Mouse (Mus musculus) heart, embryonic 12.5 days (tissue): ENCODE results near the gene Dip2c. TPM values are rescaled to one million over a fixed set of nuclear protein-coding genes. Genes with fewer than 3 reads are reported as not detected.

Source experiments
- ATAC-seq: fragments of 200-750 bp; cut with Nextera tagmentation; 2 replicates; pipeline ENCODE4 v1.8.0; 2017; ENCODE audit warnings: moderate TSS enrichment, moderate library complexity; ENCODE audit not compliant: insufficient number of reproducible peaks, low FRiP score
- H3K27ac ChIP-seq: fragments of 300-500 bp; sonication (generic); 2 replicates; pipeline ENCODE4 v1.5.1; 2016; ENCODE audit warnings: mild to moderate bottlenecking, moderate library complexity; ENCODE audit not compliant: poor library complexity, severe bottlenecking
- H3K27me3 ChIP-seq: fragments of 300-500 bp; sonication (generic); replicated peaks from 2 replicates; pipeline ENCODE4 v1.6.1; 2016; ENCODE audit warnings: mild to moderate bottlenecking, moderate library complexity
- H3K36me3 ChIP-seq: fragments of 300-500 bp; sonication (generic); 2 replicates; pipeline ENCODE4 v1.6.1; 2016; ENCODE audit warnings: mild to moderate bottlenecking, moderate library complexity
- H3K4me1 ChIP-seq: fragments of 300-500 bp; sonication (generic); replicated peaks from 2 replicates; pipeline ENCODE4 v1.6.1; 2016; ENCODE audit warnings: mild to moderate bottlenecking
- H3K4me2 ChIP-seq: fragments of 300-500 bp; sonication (generic); 2 replicates; pipeline ENCODE4 v1.6.1; 2016; ENCODE audit warnings: mild to moderate bottlenecking, moderate library complexity
- H3K4me3 ChIP-seq: fragments of 300-500 bp; sonication (generic); 2 replicates; pipeline ENCODE4 v1.5.1; 2016; ENCODE audit warnings: mild to moderate bottlenecking
- H3K9ac ChIP-seq: fragments of 300-500 bp; sonication (generic); 2 replicates; pipeline ENCODE4 v1.6.1; 2016; ENCODE audit warnings: mild to moderate bottlenecking, moderate library complexity
- H3K9me3 ChIP-seq: fragments of 300-500 bp; sonication (generic); replicated peaks from 2 replicates; pipeline ENCODE4 v1.6.1; 2016; ENCODE audit warnings: mild to moderate bottlenecking, moderate library complexity
- WGBS: fragments of 180-500 bp; shearing (Covaris S2); methylation state at CpG from one replicate; pipeline ENCODE4 v1.1.7; 2016; 5-methylcytosine and 5-hydroxymethylcytosine counted together
- polyA plus RNA-seq: library from polyadenylated mRNA; unstranded; fragments of >200 nt; fragmentation: Nextera tagmentation; extraction: Ambion mirVana; gene quantifications from 2 replicates; pipeline ENCODE4 v1.2.1, GENCODE M21; 2016

Gene Dip2c
- polyA plus RNA-seq, 1 experiment from 2014 or later: 8.4 TPM

DNA sequence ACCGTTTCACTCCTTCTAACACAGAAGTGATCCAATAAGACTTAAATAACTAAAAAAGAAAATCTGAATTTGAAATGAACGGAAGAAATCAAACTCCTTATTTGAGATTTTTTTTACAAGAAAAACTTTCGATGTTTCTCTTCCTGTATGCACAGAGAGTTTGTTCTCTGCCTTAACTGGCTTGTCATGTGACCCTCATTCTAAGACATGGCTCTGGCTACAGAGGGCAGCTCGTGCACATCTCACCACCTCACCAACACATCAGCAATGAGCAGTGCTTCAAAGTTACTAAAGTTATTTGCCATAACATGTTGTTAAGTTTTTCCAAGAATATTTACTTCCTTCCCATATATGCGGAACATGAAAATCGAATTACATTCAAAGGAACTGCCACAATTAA, 418.3 kb downstream of the Dip2c start:
- Histone ChIP-seq H3K27ac (no peak overlapping the region), H3K36me3 (peaks cover 74% of the 10 kb centered on the region), H3K4me2 (no peak overlapping the region), H3K27me3 (no peaks in the 10 kb centered on the region), H3K4me3 (no peak overlapping the region), H3K4me1 (no peaks in the 10 kb centered on the region), H3K9ac (no peak overlapping the region), H3K9me3 (no peaks in the 10 kb centered on the region)
- ATAC-seq: no peak
- 89% methylated on average over 6 of the region's 6 CpGs for WGBS

DNA sequence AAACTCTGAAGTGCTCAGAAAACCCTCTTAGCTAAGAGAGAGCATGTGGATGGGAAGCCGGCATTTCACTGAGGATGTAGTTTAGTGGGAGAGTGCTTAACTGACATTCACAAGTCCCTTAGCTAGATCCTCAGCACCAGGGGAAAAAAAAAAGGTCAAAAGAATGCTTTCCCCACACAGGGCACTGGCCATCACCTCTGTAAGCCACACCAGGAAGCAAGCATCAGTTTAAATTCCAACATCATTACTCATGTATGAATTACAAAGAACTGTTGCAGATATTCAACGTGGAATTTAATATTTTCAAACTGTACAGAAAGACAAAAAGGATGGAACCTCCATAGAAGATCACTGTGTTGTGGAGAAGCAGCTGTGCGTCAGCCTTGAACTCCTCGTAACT, 419.1 kb downstream of the Dip2c start:
- no peak overlapping the region for H3K4me3 ChIP-seq
- H3K36me3 ChIP-seq: peaks cover 68% of the 10 kb centered on the region
- H3K4me1 ChIP-seq: no peaks in the 10 kb centered on the region
- no peak overlapping the region for H3K4me2 ChIP-seq
- WGBS: 84% methylated on average over 4 of the region's 4 CpGs
- H3K27ac ChIP-seq: no peak overlapping the region
- no peaks in the 10 kb centered on the region for H3K9me3 ChIP-seq
- H3K27me3 ChIP-seq: no peaks in the 10 kb centered on the region
- no peak for ATAC-seq
- H3K9ac ChIP-seq: no peak overlapping the region

DNA sequence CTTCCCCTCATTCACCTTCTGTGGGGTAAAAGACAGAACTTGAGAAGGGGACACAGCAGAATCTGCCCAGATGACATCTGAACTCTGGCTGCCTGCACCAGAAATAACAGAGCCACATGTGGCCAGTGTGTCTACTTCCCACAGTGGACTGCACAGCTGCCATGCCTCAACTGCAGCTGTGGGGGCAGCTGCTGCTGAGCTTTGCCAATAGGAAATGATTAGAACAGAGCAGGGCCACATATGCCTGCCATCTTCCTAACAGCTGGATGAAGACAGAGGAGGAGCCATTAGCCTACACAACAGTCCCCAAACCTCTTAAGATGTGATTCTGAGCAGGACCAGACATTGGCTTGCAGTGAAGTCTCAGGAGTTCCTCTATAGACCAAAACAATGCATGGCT, 419.5 kb downstream of the Dip2c start:
- no peak overlapping the region for H3K27ac ChIP-seq
- H3K4me3 ChIP-seq: no peak overlapping the region
- no peaks in the 10 kb centered on the region for H3K27me3 ChIP-seq
- H3K9ac ChIP-seq: no peak overlapping the region
- H3K4me1 ChIP-seq: 0 out of 2 replicates have a peak, but pooled peaks cover 3% of the 10 kb centered on the region
- H3K4me2 ChIP-seq: no peak overlapping the region
- no peak for ATAC-seq
- no peaks in the 10 kb centered on the region for H3K9me3 ChIP-seq
- peaks cover 64% of the 10 kb centered on the region for H3K36me3 ChIP-seq

DNA sequence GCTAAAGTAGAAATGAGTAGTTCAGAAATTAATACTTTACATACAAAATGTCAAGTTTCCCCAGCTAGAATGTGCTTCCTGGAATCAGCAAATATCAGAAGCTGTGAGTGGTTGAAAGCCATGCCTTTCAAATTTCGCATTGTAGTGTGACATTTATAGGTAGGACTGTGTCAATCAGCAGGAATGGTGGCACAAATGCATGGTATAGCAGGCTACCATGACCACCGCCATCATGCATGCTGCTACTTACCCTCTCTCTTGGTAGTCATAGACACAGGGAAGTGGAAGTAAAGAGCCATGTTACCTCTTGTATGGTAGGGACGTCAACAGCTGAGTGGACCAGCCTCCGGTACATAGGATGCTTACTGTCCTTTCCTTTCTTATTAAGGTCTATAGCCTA, 421.0 kb downstream of the Dip2c start:
- WGBS: 90% methylated on average over 4 of the region's 4 CpGs
- no peak overlapping the region for H3K4me3 ChIP-seq
- no peaks in the 10 kb centered on the region for H3K9me3 ChIP-seq
- peaks cover 18% of the 10 kb centered on the region for H3K4me1 ChIP-seq
- H3K27ac ChIP-seq: no peak overlapping the region
- peaks cover 51% of the 10 kb centered on the region for H3K36me3 ChIP-seq
- H3K9ac ChIP-seq: no peak overlapping the region
- H3K4me2 ChIP-seq: no peak overlapping the region
- ATAC-seq: no peak
- no peaks in the 10 kb centered on the region for H3K27me3 ChIP-seq

DNA sequence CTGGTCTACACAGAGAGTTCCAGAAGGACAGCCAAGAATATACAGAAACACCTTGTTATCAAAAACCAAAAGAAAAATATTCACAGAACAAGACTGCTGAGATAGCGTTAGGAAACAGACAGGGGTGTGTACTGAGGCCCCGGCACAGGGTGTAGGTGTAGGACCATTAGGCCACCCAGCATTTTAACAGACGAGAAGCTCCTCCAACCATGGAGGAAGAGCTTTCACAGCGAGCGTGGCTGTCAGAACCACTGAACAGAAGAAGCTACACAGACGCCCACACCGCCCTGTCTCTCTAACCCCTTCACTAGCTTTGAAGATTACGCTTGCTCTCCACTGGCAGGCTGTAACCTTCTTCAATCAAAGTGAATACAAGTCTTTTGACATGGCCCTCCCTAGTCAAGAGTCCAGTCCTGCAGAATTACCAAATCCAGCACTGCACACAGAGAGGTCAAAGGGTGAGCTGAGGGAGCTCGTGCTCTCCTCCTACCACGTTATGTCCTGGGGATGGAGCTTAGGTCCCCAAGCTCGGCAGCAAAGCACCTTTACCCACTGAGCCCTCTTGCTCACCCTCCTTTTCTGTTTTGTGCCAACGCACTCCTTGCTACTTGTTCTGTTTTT, 426.4 kb downstream of the Dip2c start:
- peak; percentile 15; the same call in 1 of the 2 replicates for ATAC-seq
- WGBS: 53% methylated on average over 12 of the region's 12 CpGs
- Histone ChIP-seq H3K4me1 (peaks cover 26% of the 10 kb centered on the region), H3K27me3 (no peaks in the 10 kb centered on the region), H3K9me3 (no peaks in the 10 kb centered on the region), H3K36me3 (peaks cover 20% of the 10 kb centered on the region), H3K4me2 (no peak overlapping the region), H3K4me3 (no peak overlapping the region), H3K27ac (no peak overlapping the region), H3K9ac (no peak overlapping the region)

DNA sequence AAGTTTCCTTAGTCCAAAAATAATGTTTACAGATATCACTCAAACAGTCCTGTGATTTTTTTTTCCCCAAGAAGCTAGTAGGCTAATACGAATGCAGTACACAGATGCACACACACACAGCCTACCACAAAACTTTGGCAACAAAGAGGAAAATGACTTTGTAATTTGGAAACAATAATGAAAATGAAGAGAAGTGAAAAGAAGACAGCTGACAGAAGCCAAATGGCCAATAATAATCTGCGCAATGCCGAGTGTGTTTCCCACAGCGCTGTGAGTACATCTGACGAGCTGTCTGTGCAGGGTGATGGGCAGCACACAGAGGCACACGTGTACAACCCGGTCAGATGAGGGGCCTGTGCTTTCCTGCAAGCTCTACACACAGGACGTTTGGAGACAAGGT, 430.4 kb downstream of the Dip2c start:
- WGBS: 91% methylated on average over 8 of the region's 8 CpGs
- H3K9ac ChIP-seq: no peak overlapping the region

DNA sequence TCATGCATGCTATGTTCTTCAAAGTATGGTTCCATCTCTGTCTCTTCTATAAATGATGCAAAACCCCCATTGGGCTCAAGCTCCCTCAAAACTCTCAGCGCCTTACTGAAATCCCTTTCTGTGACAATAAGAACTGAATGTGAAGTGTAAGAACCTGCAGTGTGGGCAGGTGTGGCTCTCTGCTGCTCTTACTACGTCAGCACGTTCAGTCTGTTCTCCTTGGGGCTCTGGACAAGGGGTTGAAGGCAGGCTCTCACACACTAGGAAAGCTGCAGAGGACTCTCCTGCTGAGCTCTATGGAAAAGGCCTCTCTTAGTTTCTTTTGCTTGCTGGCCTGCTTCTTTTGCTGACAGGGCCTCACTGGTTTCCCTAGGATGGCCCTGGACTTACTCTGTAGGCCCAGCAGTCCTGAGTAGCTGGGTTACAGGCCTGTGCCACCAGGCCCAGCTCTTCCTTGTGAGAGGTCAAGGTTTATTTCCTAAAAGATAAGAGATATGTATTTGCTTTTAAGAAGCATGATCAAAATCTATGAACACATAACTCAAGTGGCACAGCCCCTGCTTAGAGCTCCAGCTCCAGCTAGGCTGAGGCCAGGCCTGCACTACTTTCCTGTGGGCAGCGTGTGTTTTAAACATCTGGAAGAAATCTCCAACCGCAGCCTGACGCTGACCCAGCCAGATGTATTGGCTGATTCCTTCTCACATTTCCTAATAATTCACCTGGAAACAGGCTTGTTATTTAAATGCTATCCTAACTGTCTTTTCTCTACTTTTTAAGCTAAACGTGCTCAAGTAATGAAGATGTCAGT, 432.3 kb downstream of the Dip2c start:
- H3K27ac ChIP-seq: no peak overlapping the region
- H3K4me1 ChIP-seq: peaks cover 3% of the 10 kb centered on the region
- H3K9me3 ChIP-seq: no peaks in the 10 kb centered on the region
- 84% methylated on average over 7 of the region's 7 CpGs for WGBS
- peaks cover 28% of the 10 kb centered on the region for H3K36me3 ChIP-seq
- no peak overlapping the region for H3K4me2 ChIP-seq
- no peak overlapping the region for H3K9ac ChIP-seq
- H3K4me3 ChIP-seq: no peak overlapping the region
- no peak for ATAC-seq
- no peaks in the 10 kb centered on the region for H3K27me3 ChIP-seq

More for the DNA sequence above, 430.4 kb downstream of the Dip2c start:
- peaks cover 14% of the 10 kb centered on the region for H3K4me1 ChIP-seq
- H3K27me3 ChIP-seq: no peaks in the 10 kb centered on the region
- no peaks in the 10 kb centered on the region for H3K9me3 ChIP-seq
- no peak overlapping the region for H3K27ac ChIP-seq
- H3K4me2 ChIP-seq: no peak overlapping the region
- H3K4me3 ChIP-seq: no peak overlapping the region
- no peak for ATAC-seq
- peaks cover 28% of the 10 kb centered on the region for H3K36me3 ChIP-seq

DNA sequence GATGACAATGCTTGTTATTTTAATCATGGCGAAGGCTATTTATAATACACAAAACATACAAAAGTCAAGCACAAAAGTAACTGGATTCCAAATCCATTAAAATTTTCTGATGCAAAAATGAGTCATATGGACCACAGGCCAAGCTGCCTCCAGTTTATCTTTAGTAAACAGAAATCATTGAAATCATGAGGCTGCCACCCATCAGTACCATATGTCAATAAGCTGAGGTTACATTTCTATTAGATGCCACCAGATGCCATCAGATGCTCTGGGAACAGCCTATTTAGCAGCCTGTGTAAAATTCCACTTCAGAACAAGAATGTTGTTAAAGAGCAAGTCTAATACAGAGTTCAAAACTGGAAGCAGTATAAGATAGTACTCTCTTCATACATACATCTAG, 436.1 kb downstream of the Dip2c start:
- 90% methylated on average over 1 of the region's 1 CpGs for WGBS
- Histone ChIP-seq H3K4me2 (no peak overlapping the region), H3K9me3 (no peaks in the 10 kb centered on the region), H3K9ac (no peak overlapping the region), H3K36me3 (peaks cover 19% of the 10 kb centered on the region), H3K4me1 (peaks cover 4% of the 10 kb centered on the region), H3K27me3 (no peaks in the 10 kb centered on the region), H3K4me3 (no peak overlapping the region), H3K27ac (no peak overlapping the region)
- no peak for ATAC-seq

DNA sequence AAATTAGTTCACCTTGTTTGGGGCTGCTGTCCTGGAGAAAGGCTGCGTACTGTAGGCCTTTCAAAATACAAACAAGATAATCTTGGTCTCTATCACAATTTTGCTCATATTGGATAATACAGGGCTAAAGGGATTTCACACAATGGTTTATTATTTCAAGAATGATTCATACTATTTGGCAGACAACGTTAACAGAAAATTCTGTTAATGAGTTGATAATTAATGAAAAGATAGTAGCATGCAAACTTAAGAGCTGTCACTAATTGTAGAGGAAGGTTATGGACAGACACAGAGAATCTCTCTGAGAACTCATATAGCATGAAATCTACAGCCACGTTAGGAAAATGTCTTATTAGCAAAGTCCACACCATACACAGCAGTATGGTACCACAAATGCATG, 436.6 kb downstream of the Dip2c start:
- Histone ChIP-seq H3K9me3 (no peaks in the 10 kb centered on the region), H3K4me3 (no peak overlapping the region), H3K4me1 (peaks cover 4% of the 10 kb centered on the region), H3K9ac (no peak overlapping the region), H3K27me3 (no peaks in the 10 kb centered on the region), H3K27ac (no peak overlapping the region), H3K4me2 (no peak overlapping the region), H3K36me3 (peaks cover 18% of the 10 kb centered on the region)
- 87% methylated on average over 3 of the region's 3 CpGs for WGBS
- ATAC-seq: no peak

DNA sequence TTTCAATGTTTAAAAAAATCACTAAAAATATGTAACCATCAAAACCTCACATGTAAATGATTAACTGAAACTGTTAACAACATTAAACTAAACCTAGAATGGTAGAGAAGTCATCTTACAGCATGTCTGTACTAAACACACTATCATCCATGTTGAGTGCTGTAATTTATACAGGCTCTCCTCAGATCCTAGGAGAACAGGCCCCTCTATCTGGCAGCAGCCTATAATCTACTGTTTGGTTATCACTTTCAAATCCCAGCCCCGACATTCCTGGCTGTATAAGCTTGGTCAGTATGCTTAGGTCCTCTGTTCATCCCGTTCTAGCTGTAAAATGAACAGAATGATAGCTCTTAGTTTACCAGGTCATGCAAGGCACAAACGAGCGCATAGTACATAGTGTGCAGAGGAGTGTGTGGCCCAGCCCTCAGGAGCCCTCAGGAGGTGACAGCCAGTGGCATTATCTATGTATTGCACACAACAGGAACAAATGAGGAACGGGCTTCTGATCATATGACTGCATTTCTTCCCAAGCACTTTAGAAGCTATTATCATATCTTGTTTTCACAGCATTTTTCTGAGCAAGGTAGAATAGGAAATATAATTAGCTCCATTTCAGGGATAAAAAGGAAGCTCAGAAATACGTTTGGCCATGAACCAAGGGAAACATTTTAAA, 437.3 kb downstream of the Dip2c start:
- ATAC-seq: no peak
- Histone ChIP-seq H3K4me2 (no peak overlapping the region; the same call in 1 of the 2 replicates), H3K27me3 (no peaks in the 10 kb centered on the region), H3K36me3 (peaks cover 13% of the 10 kb centered on the region), H3K4me3 (no peak overlapping the region), H3K4me1 (peaks cover 4% of the 10 kb centered on the region), H3K9me3 (no peaks in the 10 kb centered on the region), H3K27ac (no peak overlapping the region; the same call in 1 of the 2 replicates), H3K9ac (no peak overlapping the region)
- WGBS: 41% methylated on average over 6 of the region's 6 CpGs

DNA sequence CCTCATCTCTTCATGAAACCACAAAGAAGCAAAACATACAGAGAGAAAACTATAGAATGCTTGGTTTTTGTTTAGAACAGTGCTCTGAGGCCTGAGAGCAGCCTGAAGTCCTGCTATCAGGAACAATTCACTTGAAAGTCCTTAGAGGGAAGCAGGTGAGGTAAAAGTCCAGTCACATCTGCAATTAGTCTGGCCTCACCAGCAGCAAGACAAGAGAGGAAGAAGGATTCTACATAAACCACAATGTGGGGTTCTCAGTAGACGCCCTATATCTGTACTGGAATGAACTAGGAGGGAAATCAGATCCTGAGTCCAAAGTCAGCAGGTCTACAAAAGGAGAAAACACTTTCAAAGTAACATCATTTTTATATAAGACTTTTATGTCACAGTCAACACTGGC, 438.9 kb downstream of the Dip2c start:
- Histone ChIP-seq H3K9me3 (no peaks in the 10 kb centered on the region), H3K27ac (no peak overlapping the region), H3K9ac (no peak overlapping the region), H3K4me2 (no peak overlapping the region), H3K4me1 (peaks cover 4% of the 10 kb centered on the region), H3K36me3 (peaks cover 11% of the 10 kb centered on the region), H3K27me3 (no peaks in the 10 kb centered on the region), H3K4me3 (no peak overlapping the region)
- ATAC-seq: no peak
- WGBS: 94% methylated on average over 1 of the region's 1 CpGs
